Mouse (Mus musculus) olfactory bulb, adult 2 months (tissue): ENCODE data around the gene Grtp1. TPM values are rescaled to one million over a fixed set of nuclear protein-coding genes. Genes with fewer than 3 reads are reported as not detected.

Experiments used
- H3K27ac ChIP-seq: fragments of 200-500 bp; 2 replicates; pipeline ENCODE4 v1.5.1; 2012; ENCODE audit warnings: low read depth, low read length; ENCODE audit not compliant: insufficient read depth
- H3K4me1 ChIP-seq: fragments of 200-500 bp; 2 replicates; pipeline ENCODE4 v1.6.1; 2012; ENCODE audit warnings: low read length; ENCODE audit not compliant: control insufficient read depth, insufficient read depth
- H3K4me3 ChIP-seq: fragments of 200-500 bp; 2 replicates; pipeline ENCODE4 v1.5.1; 2012; ENCODE audit warnings: mild to moderate bottlenecking, low read depth, low read length, moderate library complexity; ENCODE audit not compliant: insufficient read depth
- CTCF ChIP-seq: fragments of 200-500 bp; IDR thresholded peaks from 2 replicates; pipeline ENCODE4 v1.5.1; 2012; ENCODE audit warnings: low read depth, mild to moderate bottlenecking, low read length, moderate library complexity; ENCODE audit not compliant: insufficient read depth
- POLR2A ChIP-seq: fragments of 200-500 bp; IDR thresholded peaks from 2 replicates; pipeline ENCODE4 v1.6.1; 2012; ENCODE audit warnings: mild to moderate bottlenecking, low read depth, low read length, moderate library complexity; ENCODE audit not compliant: insufficient read depth
- WGBS: fragments of 180-500 bp; shearing (Covaris S2); methylation state at CpG from one replicate; pipeline ENCODE4 v1.1.7; 2018; 5-methylcytosine and 5-hydroxymethylcytosine counted together
- polyA plus RNA-seq: library from polyadenylated mRNA; stranded (reverse); fragments of >200 nt; gene quantifications from 2 replicates; pipeline ENCODE4 v1.2.4, GENCODE M21; 2012; ENCODE audit warnings: low replicate concordance; ENCODE audit not compliant: missing spikeins, insufficient read depth, insufficient read length

The Grtp1 gene
- polyA plus RNA-seq, 1 experiment: not detected

DNA sequence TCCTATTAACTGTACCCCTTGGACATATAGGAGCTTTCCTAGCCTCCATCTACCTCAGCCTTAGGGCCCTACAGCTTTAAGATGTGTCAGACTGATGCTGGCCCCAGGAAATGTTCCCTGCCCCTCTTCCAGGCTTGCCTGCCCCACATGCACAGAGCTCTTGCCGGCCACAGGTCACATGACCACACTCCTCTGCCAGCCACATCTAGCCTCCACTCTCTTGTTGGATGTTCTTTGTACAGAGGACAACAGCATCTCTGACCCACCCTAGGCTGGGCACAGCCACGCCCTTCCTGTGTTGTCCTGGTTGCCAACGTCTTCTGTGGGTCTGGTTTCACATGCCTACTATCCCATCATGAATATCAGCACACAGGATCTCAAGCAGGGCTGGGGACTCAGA, 26.8 kb upstream of the Grtp1 start:
- no peak overlapping the region for H3K27ac ChIP-seq
- H3K4me1 ChIP-seq: peaks cover 18% of the 10 kb centered on the region
- H3K4me3 ChIP-seq: no peak overlapping the region
- no peak for TF ChIP-seq CTCF
- TF ChIP-seq POLR2A: no peak
- WGBS: 57% methylated on average over 3 of the region's 3 CpGs

DNA sequence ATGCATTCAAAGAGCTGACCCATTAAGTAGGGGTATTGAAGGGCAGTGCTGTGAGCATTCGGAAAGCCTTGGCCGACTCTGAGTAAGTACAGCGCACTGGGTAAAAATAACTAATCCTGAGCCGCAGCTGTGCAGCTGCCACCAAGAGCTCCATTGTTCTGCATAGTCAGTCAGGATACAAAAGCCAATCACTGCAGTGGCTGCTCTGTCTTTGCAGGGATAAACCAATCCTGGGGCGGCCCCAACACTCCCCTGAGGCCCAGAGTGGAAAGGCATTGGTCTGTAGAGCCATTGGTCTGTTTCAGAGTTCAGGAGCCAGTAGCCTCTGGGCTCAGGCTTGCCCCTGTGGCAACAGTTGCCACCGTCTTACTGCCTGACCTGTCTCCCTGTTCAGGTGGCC, 25.9 kb upstream of the Grtp1 start:
- TF ChIP-seq POLR2A (no peak), CTCF (no peak)
- 15% methylated on average over 6 of the region's 6 CpGs for WGBS

DNA sequence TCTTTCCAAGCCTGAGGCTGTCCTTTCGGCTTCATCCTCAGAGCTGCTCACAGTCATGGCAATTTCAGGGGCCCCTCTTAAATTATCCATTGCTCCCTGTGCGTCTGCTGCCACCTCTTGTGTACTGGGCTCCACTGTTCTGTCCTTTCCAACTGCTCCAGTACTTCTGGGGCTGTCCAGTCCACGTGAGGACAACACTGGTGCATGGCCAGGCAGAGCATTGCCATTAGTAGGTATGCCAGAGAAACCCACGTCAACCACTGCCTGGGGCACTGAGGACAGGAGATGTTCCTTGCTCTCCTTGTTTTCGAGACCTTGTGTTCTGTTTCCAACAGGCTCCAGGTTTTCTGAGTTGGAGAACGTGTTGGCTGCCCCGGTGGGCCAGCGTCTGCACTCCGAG, 24.0 kb upstream of the Grtp1 start:
- Histone ChIP-seq H3K27ac (no peak overlapping the region), H3K4me1 (peaks cover 18% of the 10 kb centered on the region), H3K4me3 (no peak overlapping the region)
- no peak for TF ChIP-seq POLR2A
- 87% methylated on average over 9 of the region's 9 CpGs for WGBS

More for the DNA sequence above, 25.9 kb upstream of the Grtp1 start:
- peaks cover 18% of the 10 kb centered on the region for H3K4me1 ChIP-seq
- peak overlapping the region; percentile 24 for H3K4me3 ChIP-seq
- H3K27ac ChIP-seq: peak overlapping the region; percentile 47

DNA sequence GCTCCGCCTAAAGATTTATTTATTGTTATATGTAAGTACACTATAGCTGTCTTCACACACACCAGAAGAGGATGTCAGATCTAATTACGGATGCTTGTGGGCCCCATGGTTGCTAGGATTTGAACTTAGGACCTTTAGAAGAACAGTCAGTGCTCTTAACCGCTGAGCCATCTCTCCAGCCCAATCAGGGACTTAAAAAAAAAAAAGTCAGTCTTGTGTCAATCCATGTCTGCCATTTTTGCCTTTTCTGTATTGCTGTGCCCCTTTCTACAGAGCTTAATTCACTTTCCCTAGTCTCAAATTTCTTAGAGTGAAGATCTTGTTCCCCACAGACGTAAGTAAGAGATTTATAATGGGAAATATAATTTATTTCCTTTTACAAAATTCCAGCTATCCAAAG, 18.0 kb upstream of the Grtp1 start:
- WGBS: 90% methylated on average over 4 of the region's 4 CpGs
- H3K4me3 ChIP-seq: no peak overlapping the region
- no peak overlapping the region for H3K27ac ChIP-seq
- no peak for TF ChIP-seq CTCF
- peaks cover 4% of the 10 kb centered on the region for H3K4me1 ChIP-seq

DNA sequence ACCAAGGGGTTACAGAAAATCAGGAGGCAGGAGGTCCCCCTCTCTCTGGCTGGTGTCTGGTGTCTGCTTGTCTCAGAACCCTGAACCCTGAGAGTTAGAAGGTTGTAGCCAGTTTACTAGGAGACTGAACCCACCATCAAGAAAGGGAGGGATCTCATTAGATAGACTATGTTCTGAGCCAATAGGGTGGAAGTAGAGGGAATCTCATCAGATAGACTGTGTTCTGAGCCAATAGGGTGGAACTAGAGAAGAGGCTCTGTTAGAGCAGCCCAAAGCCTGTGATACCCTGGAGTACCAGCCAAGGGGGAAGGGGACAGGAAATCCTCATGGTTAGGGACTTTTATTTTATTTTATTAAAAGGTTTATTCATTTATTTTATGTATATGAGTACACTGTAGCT, 17.6 kb upstream of the Grtp1 start:
- H3K27ac ChIP-seq: no peak overlapping the region
- no peak for TF ChIP-seq POLR2A
- H3K4me3 ChIP-seq: no peak overlapping the region
- peaks cover 8% of the 10 kb centered on the region for H3K4me1 ChIP-seq

DNA sequence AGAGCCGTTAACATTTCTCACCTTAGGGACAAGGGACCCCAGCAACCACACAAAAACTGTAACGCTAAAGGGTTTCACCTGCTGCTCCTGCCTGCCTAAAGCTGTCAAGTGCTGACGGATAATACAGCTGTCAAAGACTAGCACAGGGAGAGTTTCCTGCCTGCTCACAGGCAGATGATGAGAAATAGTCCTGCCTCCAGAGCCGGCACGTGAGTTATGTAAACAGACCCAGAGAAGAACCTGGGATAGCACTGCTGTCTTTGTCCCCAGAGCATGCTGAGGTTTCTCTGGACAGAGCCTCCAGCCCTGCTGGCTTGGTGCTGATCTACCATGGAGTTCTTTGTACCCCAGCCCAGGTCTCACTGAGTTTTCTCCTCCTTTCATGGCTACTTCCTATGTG, 16.7 kb upstream of the Grtp1 start:
- H3K4me1 ChIP-seq: peaks cover 13% of the 10 kb centered on the region
- no peak overlapping the region for H3K27ac ChIP-seq
- WGBS: 70% methylated on average over 5 of the region's 5 CpGs
- H3K4me3 ChIP-seq: no peak overlapping the region
- TF ChIP-seq POLR2A: no peak
- TF ChIP-seq CTCF: no peak

DNA sequence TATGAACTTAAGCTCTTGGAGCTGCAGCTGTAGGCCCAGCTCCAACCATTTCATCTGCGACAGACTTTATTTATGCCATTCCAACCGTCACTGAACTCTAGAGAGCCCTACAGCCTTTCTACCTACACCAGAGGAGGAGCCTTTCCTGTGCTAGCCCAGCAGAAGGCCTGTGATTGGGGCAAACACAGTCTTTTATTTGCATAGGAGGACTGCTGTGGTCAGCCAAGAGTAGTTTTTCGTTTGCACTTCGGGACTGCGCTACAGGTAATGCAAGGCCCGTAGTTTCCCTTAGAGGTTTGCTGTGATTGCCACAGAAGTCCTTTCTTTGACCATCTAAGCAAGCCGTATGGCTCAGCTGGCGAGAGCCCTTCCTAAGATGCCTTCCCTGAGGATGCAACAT, 16.0 kb upstream of the Grtp1 start:
- Histone ChIP-seq H3K4me1 (peaks cover 13% of the 10 kb centered on the region), H3K4me3 (no peak overlapping the region), H3K27ac (no peak overlapping the region)
- 86% methylated on average over 8 of the region's 8 CpGs for WGBS
- TF ChIP-seq POLR2A (no peak), CTCF (no peak)

DNA sequence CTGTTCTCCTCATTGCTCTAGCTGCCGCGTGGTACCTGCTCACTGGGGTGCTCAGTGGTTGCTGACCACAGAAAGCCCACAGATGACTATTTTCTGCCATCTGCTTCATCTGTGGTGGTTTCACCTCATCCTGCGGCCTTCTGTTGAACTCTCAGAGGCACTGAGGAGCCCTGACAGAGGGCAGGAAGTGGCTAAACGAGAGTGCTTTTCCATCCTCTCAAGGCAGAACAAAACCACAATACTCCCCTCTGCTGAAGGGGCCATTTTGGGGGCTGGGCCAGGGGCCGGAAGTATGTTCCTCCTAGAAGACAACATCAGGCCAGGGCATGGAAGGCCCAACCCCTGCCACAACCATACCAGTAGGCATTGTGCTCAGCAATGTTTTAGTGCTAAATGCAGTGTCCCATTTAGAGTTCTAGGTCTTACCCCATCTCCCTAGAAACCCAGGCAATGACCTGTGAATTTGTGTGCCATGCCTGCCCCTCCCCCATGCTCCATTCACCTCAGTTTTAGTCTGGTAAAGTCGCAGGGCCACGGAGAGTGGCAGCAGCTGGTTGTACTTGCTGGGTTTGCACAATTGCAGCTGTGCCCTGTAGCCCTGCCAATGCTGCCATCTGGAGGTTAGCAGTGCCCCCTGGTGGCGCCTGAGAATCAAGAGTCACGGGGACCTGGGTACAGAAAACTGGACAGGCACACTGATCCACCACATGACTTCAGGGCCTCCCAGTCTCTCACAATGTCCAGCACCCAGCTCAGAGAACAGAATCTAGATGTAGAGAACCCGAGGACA, 13.3 kb upstream of the Grtp1 start:
- WGBS: 25% methylated on average over 10 of the region's 10 CpGs
- no peak for TF ChIP-seq POLR2A
- TF ChIP-seq CTCF: peak; percentile 66
- H3K27ac ChIP-seq: no peak overlapping the region

DNA sequence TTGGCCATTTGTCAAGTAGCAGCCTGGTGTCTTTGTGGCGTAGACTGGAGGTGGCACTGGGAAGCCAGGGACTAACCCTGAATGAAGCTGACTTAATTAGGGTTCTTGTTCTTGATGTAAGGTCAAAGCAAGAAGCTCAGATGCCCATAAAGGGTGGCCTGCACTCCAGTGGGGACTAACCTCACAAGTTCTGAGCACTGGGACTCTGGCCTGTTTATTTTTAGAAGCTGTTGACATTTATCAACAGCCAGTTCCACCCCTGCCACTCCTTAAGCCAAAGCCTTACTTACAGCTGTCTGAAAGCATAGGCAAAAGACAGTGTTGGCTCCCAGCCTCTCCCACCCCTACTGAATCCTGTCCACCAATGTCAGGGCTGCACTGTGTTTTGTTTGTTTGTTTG, 9.3 kb upstream of the Grtp1 start:
- TF ChIP-seq CTCF (no peak), POLR2A (no peak)
- no peak overlapping the region for H3K4me3 ChIP-seq
- WGBS: 59% methylated on average over 1 of the region's 1 CpGs
- H3K27ac ChIP-seq: peak overlapping the region; percentile 48; the same call in 1 of the 2 replicates
- H3K4me1 ChIP-seq: peaks cover 19% of the 10 kb centered on the region

More for the DNA sequence above, 13.3 kb upstream of the Grtp1 start:
- peaks cover 19% of the 10 kb centered on the region for H3K4me1 ChIP-seq
- no peak overlapping the region for H3K4me3 ChIP-seq

DNA sequence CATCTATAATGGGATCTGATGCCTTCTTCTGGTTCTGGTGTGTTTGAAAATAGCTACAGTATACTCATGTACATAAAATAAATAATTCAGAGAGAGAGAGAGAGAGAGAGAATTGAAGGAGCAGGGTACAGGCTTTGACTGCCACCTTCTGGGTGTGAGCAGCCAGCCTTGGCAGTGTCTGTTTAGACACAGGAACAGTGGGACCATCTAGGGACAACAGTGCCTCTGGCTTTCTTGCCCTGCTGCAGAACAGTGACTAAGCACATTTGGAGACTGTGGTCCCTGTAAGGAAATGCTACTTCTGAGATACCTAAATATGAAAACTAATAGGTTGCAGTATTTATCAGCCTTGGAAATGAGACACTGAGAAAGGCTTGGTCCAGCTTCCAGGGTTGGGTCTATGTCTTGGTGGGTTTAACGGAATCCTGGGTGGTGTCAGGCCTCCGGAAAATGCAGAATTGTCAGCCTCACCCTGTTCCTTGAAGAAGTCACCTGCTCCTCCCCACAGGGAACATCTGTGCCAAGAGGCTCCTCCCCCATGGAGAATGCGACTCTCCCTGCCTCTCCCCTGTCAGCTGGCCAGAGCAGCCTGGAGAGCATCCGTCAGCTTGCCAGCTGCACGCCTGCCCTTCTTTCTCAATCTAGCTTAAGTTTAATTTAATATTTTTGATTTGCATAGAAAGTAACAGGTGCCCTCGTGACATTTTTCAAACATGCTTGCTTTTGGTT, 8.4 kb upstream of the Grtp1 start:
- no peak overlapping the region for H3K27ac ChIP-seq
- no peak overlapping the region for H3K4me3 ChIP-seq
- peaks cover 18% of the 10 kb centered on the region for H3K4me1 ChIP-seq
- no peak for TF ChIP-seq CTCF
- no peak for TF ChIP-seq POLR2A
- 45% methylated on average over 6 of the region's 6 CpGs for WGBS
